Mouse (Mus musculus): ENCODE results near the gene Atp5k. TPM values are rescaled to one million over a fixed set of nuclear protein-coding genes. Genes with fewer than 3 reads are reported as not detected.

Gene Atp5k
- polyA plus RNA-seq, 1 experiment from 2014 or later, result 829 TPM

DNA sequence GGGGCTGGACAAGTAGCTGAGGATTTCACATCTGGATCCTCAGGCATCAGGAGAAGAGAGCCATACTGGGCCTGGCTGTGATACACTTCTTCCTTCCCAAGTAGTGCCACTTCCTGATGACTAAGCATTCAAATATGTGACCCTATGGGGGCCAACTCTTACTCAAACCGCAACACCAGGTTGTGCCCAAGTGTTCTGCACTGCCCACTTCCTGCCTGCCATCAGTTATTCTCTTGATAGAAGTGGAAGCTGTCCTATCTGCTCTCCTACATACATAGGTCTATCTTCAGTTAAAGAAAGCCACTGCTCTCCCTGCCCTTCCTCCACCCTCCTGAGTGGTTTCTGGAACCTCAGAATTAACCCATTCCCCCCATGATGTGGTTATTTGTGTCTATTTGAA, 28.8 kb downstream of the Atp5k start:
- H3K4me2 ChIP-seq (replicated peaks; ENCODE audit: low read depth), result no peak overlapping the region
- no peak overlapping the region for H3K4me3 ChIP-seq (ENCODE audit: low read depth, low read length)
- peaks cover 4% of the 10 kb centered on the region; the same call in 1 of the 2 replicates for H3K9me3 ChIP-seq (ENCODE audit: control insufficient read depth)
- ATAC-seq, result no peak
- H3K27ac ChIP-seq (ENCODE audit: low read depth, low read length), result no peak overlapping the region
- no peak for TF ChIP-seq CTCF (IDR thresholded peaks at IDR 0.05; ENCODE audit: low read depth)
- H3K27me3 ChIP-seq (replicated peaks; ENCODE audit: control insufficient read depth, insufficient read depth, low read length), result no peaks in the 10 kb centered on the region
- H3K4me1 ChIP-seq (replicated peaks; ENCODE audit: control insufficient read depth, insufficient read depth, low read length), result no peaks in the 10 kb centered on the region
- no peak overlapping the region for H3K9ac ChIP-seq (ENCODE audit: low read depth, low read length)
- no peaks in the 10 kb centered on the region for H3K36me3 ChIP-seq (ENCODE audit: control insufficient read depth, insufficient read depth)
- 50% methylated on average over 1 of the region's 1 CpGs for WGBS

DNA sequence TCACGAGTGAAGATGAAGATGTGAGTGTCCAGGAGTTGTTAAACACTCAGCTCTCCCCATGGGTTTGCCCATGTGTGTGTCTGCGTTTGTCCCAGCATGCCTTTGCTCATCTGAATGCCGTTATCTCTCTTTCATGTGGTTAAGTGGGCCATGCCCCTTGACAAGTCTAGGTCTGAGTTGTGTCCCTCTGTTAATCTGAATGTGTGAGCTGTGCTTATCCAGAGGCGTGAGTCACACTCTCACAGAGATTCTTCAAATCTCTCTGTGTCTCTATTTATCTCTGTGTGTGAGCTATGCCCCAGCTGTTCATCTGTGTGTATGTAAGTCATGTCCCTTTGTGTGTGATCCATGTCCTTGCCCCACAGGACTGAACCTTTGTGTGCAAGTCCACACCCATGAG, 30.8 kb downstream of the Atp5k start:
- Histone ChIP-seq H3K9me3 (ENCODE audit: control insufficient read depth) (peaks cover under 1% of the 10 kb centered on the region; the same call in 1 of the 2 replicates), H3K4me1 (replicated peaks; ENCODE audit: control insufficient read depth, insufficient read depth, low read length) (no peaks in the 10 kb centered on the region), H3K27ac (ENCODE audit: low read depth, low read length) (no peak overlapping the region), H3K9ac (ENCODE audit: low read depth, low read length) (no peak overlapping the region), H3K4me3 (ENCODE audit: low read depth, low read length) (no peak overlapping the region), H3K4me2 (replicated peaks; ENCODE audit: low read depth) (no peak overlapping the region), H3K36me3 (ENCODE audit: control insufficient read depth, insufficient read depth) (no peaks in the 10 kb centered on the region), H3K27me3 (replicated peaks; ENCODE audit: control insufficient read depth, insufficient read depth, low read length) (no peaks in the 10 kb centered on the region)
- 73% methylated on average over 4 of the region's 4 CpGs for WGBS
- TF ChIP-seq CTCF (IDR thresholded peaks at IDR 0.05; ENCODE audit: low read depth), result no peak
- no peak for ATAC-seq

DNA sequence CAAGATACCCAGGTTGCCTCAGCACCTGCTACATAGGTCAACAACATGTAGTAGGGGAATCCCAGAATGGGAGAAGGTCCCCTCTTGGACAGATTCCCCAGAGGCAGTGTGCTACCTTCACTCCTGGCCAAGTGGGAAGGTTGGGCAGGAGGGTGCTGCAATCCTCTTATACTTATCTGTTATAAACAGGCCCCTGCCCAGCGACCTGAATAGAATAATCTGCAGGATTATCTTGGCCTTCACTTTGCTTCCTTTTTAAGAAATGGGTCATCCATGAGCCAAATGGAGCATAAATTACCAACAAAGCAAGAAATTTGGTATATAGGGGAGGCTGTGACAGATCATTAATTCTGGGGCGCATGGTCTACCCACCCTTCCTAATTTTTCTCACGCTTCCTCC, 44.5 kb downstream of the Atp5k start:
- Histone ChIP-seq H3K27ac (ENCODE audit: low read depth, low read length) (no peak overlapping the region), H3K27me3 (replicated peaks; ENCODE audit: control insufficient read depth, insufficient read depth, low read length) (no peaks in the 10 kb centered on the region; the same call in 1 of the 2 replicates), H3K9ac (ENCODE audit: low read depth, low read length) (no peak overlapping the region), H3K36me3 (ENCODE audit: control insufficient read depth, insufficient read depth) (no peaks in the 10 kb centered on the region), H3K9me3 (ENCODE audit: control insufficient read depth) (no peaks in the 10 kb centered on the region), H3K4me1 (replicated peaks; ENCODE audit: control insufficient read depth, insufficient read depth, low read length) (no peaks in the 10 kb centered on the region), H3K4me2 (replicated peaks; ENCODE audit: low read depth) (no peak overlapping the region), H3K4me3 (ENCODE audit: low read depth, low read length) (no peak overlapping the region)
- no peak for TF ChIP-seq CTCF (IDR thresholded peaks at IDR 0.05; ENCODE audit: low read depth)
- WGBS, result 70% methylated on average over 3 of the region's 3 CpGs
- ATAC-seq, result no peak

DNA sequence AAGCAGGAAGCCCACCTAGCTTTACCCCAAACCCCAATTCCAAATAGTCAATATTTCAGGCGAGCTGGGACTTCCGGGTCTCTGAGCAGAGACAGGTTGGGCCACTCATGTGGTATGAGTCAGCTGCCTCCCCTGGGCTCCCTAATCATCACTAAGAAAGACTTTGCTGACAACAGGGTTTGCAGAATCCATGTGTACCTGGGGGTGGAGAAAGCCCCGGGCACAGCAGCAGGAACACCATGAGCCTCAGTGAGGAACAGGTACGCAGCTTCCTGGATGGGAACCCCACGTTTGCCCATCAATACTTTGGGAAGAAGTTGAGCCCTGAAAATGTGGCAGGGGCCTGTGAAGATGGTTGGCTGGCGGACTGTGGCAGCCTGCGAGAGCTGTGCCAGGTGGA, 46.0 kb downstream of the Atp5k start, which contains the start of gene Pde6b:
Gene Pde6b (plus strand): TSS at position 191 of the 400 bp plus-strand sequence.
- ATAC-seq, result no peak
- H3K4me3 ChIP-seq (ENCODE audit: low read depth, low read length), result no peak within 1 kb of the TSS
- 73% methylated on average over 7 of the region's 7 CpGs for WGBS
- H3K4me2 ChIP-seq (replicated peaks; ENCODE audit: low read depth), result no peak within 1 kb of the TSS
- H3K27ac ChIP-seq (ENCODE audit: low read depth, low read length), result no peak within 1 kb of the TSS
- H3K4me1 ChIP-seq (replicated peaks; ENCODE audit: control insufficient read depth, insufficient read depth, low read length), result no peaks in the 10 kb centered on the region
- no peaks in the 10 kb centered on the region for H3K36me3 ChIP-seq (ENCODE audit: control insufficient read depth, insufficient read depth)
- no peak within 1 kb of the TSS for H3K9ac ChIP-seq (ENCODE audit: low read depth, low read length)
- H3K9me3 ChIP-seq (ENCODE audit: control insufficient read depth), result no peaks in the 10 kb centered on the region
- H3K27me3 ChIP-seq (replicated peaks; ENCODE audit: control insufficient read depth, insufficient read depth, low read length), result no peaks in the 10 kb centered on the region; the same call in 1 of the 2 replicates
- TF ChIP-seq CTCF (IDR thresholded peaks at IDR 0.05; ENCODE audit: low read depth), result no peak

DNA sequence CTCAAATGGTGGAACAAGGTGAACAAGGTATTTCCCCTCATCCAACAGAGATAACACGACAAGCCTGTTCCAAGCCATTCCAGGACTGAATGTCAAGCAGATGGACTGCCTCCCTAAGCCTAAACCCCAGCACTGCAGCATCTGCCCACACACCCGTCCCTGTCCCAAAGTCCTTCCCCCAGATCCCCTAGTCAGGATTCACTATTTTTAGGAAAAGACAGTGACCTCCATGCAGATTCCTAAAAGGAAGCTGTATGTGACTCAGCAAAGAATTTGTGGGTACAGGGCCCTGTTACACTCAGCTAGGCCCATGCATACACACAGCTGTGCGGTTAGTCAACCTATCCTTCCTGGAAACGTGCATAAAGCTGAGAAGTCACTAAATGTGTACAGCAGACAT, 47.8 kb downstream of the Atp5k start:
- 65% methylated on average over 4 of the region's 4 CpGs for WGBS

DNA sequence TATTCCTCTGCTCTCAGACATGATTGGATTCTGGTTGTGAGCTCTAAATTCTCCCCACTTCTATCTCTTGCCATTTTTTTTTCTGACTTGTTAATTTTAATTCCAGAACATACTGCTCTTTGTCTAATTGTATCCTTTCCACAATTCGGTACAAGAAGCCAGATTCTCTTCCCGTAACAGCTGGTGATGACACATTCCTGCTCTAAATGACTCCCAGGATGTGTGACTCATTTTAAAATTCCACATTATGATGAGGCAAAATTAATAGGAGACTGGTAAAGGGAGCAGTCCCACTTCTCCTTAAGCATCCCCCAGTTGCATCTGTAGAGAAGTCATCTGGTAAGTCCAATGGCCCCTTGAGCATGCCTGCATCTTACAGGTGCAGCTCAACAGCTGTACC, 48.6 kb downstream of the Atp5k start:
- Histone ChIP-seq H3K36me3 (ENCODE audit: control insufficient read depth, insufficient read depth) (no peaks in the 10 kb centered on the region), H3K9me3 (ENCODE audit: control insufficient read depth) (no peaks in the 10 kb centered on the region), H3K9ac (ENCODE audit: low read depth, low read length) (no peak overlapping the region), H3K4me3 (ENCODE audit: low read depth, low read length) (no peak overlapping the region), H3K27me3 (replicated peaks; ENCODE audit: control insufficient read depth, insufficient read depth, low read length) (no peaks in the 10 kb centered on the region; the same call in 1 of the 2 replicates), H3K4me2 (replicated peaks; ENCODE audit: low read depth) (no peak overlapping the region), H3K4me1 (replicated peaks; ENCODE audit: control insufficient read depth, insufficient read depth, low read length) (no peaks in the 10 kb centered on the region), H3K27ac (ENCODE audit: low read depth, low read length) (no peak overlapping the region)
- no peak for ATAC-seq
- no peak for TF ChIP-seq CTCF (IDR thresholded peaks at IDR 0.05; ENCODE audit: low read depth)
- 83% methylated on average over 2 of the region's 2 CpGs for WGBS

More for the DNA sequence above, 47.8 kb downstream of the Atp5k start:
- H3K27me3 ChIP-seq (replicated peaks; ENCODE audit: control insufficient read depth, insufficient read depth, low read length), result no peaks in the 10 kb centered on the region; the same call in 1 of the 2 replicates
- H3K4me3 ChIP-seq (ENCODE audit: low read depth, low read length), result no peak overlapping the region
- TF ChIP-seq CTCF (IDR thresholded peaks at IDR 0.05; ENCODE audit: low read depth), result no peak
- no peaks in the 10 kb centered on the region for H3K9me3 ChIP-seq (ENCODE audit: control insufficient read depth)
- no peak for ATAC-seq
- H3K4me2 ChIP-seq (replicated peaks; ENCODE audit: low read depth), result no peak overlapping the region
- H3K27ac ChIP-seq (ENCODE audit: low read depth, low read length), result no peak overlapping the region
- no peaks in the 10 kb centered on the region for H3K4me1 ChIP-seq (replicated peaks; ENCODE audit: control insufficient read depth, insufficient read depth, low read length)
- no peaks in the 10 kb centered on the region for H3K36me3 ChIP-seq (ENCODE audit: control insufficient read depth, insufficient read depth)
- no peak overlapping the region for H3K9ac ChIP-seq (ENCODE audit: low read depth, low read length)

Other genes with a start within 250 kb of the Atp5k start
- gene Dr1, start 165.6 kb downstream of the Atp5k start, polyA plus RNA-seq (2015; fragmentation: Nextera tagmentation; extraction: Ambion mirVana), result 29.8 and 31.8 TPM in 2 replicates
- 3.1 and 3.9 TPM in 2 replicates for gene Pigg, start 121.8 kb downstream of the Atp5k start, polyA plus RNA-seq (2015; fragmentation: Nextera tagmentation; extraction: Ambion mirVana)
- 0.07 TPM in 1 of 2 replicates, not detected in the other for gene Gm42517, start 66.5 kb downstream of the Atp5k start, polyA plus RNA-seq (2015; fragmentation: Nextera tagmentation; extraction: Ambion mirVana)
- 0.09 and 0.16 TPM in 2 replicates for gene Pde6b, start 46.1 kb downstream of the Atp5k start, polyA plus RNA-seq (2015; fragmentation: Nextera tagmentation; extraction: Ambion mirVana)
- 0.42 and 0.51 TPM in 2 replicates for gene Mfsd7a, start 14.4 kb upstream of the Atp5k start, polyA plus RNA-seq (2015; fragmentation: Nextera tagmentation; extraction: Ambion mirVana)
- 9.3 and 10.2 TPM in 2 replicates for gene Pcgf3, start 26.8 kb upstream of the Atp5k start, polyA plus RNA-seq (2015; fragmentation: Nextera tagmentation; extraction: Ambion mirVana)
- gene Cplx1, start 115.6 kb upstream of the Atp5k start, polyA plus RNA-seq (2015; fragmentation: Nextera tagmentation; extraction: Ambion mirVana), result 2.0 and 2.2 TPM in 2 replicates
- gene Gak, start 195.3 kb upstream of the Atp5k start, polyA plus RNA-seq (2015; fragmentation: Nextera tagmentation; extraction: Ambion mirVana), result 61.2 and 65.7 TPM in 2 replicates
- gene Tmem175, start 195.3 kb upstream of the Atp5k start, polyA plus RNA-seq (2015; fragmentation: Nextera tagmentation; extraction: Ambion mirVana), result 19.4 and 19.5 TPM in 2 replicates
- gene Idua, start 225.9 kb upstream of the Atp5k start, polyA plus RNA-seq (2015; fragmentation: Nextera tagmentation; extraction: Ambion mirVana), result 4.8 and 5.8 TPM in 2 replicates
- 10.3 and 13.6 TPM in 2 replicates for gene Dgkq, start 235.2 kb upstream of the Atp5k start, polyA plus RNA-seq (2015; fragmentation: Nextera tagmentation; extraction: Ambion mirVana)
- gene Slc26a1, start 241.1 kb upstream of the Atp5k start, polyA plus RNA-seq (2015; fragmentation: Nextera tagmentation; extraction: Ambion mirVana), result 1.9 and 2.1 TPM in 2 replicates

Measured in intestine, postnatal 0 days (tissue).